Mouse (Mus musculus) c-Kit-positive CD71-positive TER-119-negative erythroid progenitor cells, embryonic 14.5 days (primary cell): Measurements from ENCODE around the gene Tbc1d10a.

Source experiments
- DNase-seq: peaks from one replicate; pipeline ENCODE4 v3.0.0-alpha.2; 2013; ENCODE audit warnings: low read depth

The Tbc1d10a gene

DNA sequence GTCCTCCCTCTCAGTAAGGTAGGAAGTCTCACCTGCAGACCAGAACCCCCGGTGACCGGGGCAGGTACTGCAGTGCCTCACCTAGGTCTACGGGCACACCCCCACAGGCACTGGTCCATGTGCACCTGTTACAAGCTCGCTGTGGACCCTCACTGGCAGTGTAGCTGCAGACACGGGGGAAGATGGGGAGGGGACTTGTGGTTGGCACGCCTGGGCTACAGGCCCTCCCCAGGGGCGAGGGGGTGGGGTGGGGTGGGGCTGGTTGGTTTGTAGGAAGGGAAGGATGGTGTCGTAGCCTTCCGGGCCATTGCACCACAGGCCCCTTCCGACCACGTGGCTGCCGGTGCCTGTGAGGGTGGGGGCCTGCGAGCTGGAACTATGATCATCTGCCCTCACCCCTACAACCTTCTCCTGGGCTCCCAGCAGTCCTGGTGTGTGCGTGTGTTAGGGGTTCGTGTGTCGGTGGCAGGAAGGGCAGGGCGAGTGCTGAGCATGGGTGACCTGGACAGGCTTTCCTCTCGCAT is 50.9 kb downstream of the Tbc1d10a start:
- no peak for DNase-seq

- no peak for DNase-seq
Measured at GRCm38 (mm10) chr11:4238167-4238566, 51.6 kb downstream of the Tbc1d10a start.

GRCm38 (mm10) chr11:4239691-4240090 is 53.1 kb downstream of the Tbc1d10a start:
- no peak for DNase-seq

DNA sequence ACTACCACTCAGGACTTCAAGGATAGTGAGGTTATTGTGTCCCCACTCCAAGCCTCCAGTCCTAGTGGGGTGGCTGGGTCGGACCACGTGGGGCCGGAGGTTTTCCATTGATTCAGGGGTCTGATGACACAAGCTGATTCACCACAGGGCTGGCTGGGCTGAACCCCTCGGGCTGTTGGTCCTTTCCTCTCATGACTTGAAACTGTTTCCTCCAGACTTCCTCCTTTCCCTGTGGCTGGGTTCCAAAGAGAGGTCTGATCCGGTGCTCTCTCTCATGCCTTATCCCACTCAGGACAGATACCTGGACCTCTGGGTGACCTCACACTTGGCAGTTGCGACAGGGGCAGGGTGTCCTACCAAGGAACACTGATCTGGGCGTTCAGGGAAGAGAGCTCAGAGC is 53.6 kb downstream of the Tbc1d10a start:
- DNase-seq: no peak

DNA sequence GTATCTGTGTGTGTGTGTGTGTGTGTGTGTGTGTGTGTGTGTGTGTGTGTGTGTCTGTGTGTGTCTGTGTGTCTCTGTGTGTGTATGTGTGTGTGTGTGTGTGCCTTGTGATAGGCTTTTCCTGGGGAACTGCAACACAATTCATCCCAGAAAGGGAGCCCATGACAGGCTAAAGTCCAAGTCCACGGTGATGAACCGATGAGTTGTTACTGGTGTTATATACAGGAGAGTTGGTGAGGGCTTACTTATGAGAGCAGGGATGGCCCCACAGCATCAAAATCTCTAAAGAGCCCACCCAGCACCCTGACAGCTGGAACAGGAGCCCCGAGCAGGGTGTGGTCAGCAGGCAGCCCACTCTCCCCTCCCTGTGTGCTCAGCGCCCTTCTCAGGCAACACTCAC is 54.6 kb downstream of the Tbc1d10a start:
- no peak for DNase-seq

- no peak for DNase-seq
Measured at GRCm38 (mm10) chr11:4246126-4246525, 59.5 kb downstream of the Tbc1d10a start.

- no peak for DNase-seq
Measured at GRCm38 (mm10) chr11:4246623-4247022, 60.0 kb downstream of the Tbc1d10a start.

DNA sequence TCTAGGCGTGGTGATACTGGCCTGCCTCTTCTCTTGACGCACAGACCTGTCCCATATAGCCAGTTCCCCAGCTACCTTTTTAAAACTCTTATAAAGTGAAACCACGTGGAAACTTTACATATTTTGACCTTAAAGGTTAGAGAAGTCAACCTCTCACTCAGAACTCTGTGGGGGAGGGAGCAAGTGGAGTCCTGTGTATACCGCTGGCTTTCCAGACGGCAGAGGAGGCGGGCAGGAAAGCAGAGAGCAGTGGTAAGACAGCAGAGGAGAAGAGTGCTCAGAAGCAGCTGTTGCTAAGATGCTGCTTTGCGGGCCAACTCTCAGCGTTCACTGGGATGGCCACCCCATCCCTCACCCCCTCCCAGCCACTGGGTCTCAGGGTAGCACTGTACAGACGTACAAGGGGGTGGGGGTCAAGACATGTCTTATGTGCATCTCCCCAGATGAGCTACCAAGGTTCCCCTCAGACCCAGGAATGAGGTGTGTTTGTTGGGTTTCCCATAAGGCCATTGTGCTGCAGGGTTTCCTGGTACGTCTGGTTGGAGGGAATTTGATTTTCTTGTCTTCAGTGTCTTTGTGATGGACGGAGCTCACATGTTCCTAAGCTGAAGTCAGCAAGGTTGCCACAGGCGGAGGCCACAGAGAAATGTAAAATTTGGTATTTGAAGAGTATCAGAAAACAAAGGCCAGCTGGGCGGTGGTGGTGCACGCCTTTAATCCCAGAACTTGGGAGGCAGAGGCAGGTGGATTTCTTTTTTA is 60.8 kb downstream of the Tbc1d10a start:
- DNase-seq: no peak

DNA sequence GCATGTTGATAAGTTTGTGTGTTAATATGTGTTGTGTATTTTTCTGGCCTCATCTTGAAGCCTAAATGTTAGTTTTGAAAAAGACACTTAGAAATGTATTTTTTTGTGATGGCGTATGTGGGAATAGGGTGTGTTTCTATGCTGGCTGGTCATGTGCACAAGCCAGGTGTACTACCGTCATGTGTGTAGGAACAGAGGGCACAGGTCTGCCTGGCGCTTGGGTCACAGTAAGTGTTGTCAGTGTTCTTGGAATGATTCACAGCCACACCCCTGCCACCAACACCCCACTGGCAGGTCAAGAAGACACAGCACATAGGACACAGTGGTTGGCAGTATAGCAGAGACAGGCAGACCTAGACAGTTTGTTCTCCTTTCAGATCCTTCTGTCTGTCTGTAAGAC is 62.6 kb downstream of the Tbc1d10a start:
- no peak for DNase-seq

- no peak for DNase-seq
Measured at GRCm38 (mm10) chr11:4250290-4250689, 63.7 kb downstream of the Tbc1d10a start.

GRCm38 (mm10) chr11:4251376-4251775 is 64.8 kb downstream of the Tbc1d10a start:
- DNase-seq: no peak

- DNase-seq: no peak
Measured at GRCm38 (mm10) chr11:4252886-4253285, 66.3 kb downstream of the Tbc1d10a start.

DNA sequence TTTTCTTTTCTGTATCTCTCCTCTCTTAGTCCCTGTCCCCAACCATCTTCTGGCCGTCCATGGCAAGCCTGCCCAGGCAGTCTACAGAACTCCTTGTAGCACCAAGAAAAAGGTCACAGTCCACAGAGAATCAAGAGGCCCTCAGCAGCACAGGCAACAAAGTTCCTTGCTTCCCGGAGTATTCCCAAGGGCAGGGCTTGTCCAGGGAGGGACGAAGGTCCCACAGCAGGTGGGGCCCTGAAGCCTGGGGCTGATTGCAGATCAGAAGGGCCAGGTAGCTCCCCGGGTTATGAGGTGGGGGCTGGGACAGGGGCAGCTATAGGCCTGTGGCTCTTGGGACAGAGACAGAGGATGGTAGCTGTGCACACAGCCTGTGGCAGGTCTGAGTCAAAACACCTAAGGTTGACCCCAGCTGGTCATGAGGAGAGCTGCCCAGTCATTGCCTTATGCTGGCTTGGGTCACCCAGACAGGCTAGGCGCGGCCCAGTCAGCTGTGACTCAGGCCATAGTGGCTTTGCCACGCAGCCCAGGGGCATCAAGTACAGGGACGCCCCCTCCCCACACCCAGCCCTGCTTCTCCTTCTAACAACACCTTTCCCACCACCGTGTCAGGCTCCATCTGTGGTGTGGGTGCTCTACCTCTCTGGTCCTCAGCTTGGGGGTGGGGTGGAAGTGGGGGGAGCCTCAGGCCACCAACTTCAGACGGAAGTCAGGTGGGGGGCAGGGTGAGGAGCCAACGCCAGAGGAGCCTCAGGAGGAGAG is 70.4 kb downstream of the Tbc1d10a start, which contains the start of gene Lif:
Gene Lif (plus strand): TSS at position 712 of the 762 bp plus-strand sequence.
- no peak for DNase-seq

DNA sequence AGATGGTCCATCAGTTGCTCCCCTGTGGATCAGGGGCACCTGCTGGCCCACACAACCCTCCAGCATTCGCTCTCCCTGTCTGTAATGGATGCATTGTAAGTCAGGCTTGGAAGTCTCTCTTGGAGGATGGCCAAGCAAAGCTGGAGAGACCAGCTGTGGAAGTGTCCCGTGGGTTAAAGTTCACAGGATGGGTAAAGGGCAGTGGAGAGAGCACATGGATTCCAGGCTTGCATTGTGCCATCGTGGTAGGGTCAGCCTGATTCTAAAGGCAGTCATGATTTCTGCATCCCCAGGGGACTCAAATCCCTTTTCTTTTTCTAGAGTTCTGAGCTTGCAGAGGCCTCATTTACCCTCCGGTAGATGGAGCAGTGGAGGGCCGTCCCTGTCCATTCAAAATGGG is 71.2 kb downstream of the Tbc1d10a start:
- no peak for DNase-seq

DNA sequence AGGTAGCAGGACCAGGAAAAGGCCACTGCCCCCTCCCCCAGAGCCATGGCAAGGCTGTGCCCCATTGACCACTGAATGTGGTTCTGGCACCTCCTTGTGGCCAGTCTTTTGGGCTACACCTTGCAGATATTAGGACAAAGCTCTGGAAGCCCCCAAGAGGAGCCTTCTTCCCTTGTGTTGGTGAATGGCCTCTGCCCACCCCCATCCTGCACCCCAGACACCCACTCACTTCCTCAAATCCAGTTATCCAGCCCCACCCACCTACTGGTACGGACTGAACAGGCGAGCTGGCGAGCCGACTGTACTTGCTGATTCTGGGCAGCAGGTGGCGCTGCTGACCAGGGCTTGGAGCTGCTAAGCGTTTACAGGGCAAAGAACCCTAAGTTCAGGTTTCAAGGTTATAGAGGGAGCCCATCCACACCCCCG is 72.1 kb downstream of the Tbc1d10a start:
- peak; percentile 67 for DNase-seq

- DNase-seq: no peak
Measured at GRCm38 (mm10) chr11:4260463-4261187, 74.0 kb downstream of the Tbc1d10a start.

- DNase-seq: peak; percentile 52
Measured at GRCm38 (mm10) chr11:4261188-4261494, 74.6 kb downstream of the Tbc1d10a start.

GRCm38 (mm10) chr11:4261969-4262368 is 75.4 kb downstream of the Tbc1d10a start:
- DNase-seq: no peak

DNA sequence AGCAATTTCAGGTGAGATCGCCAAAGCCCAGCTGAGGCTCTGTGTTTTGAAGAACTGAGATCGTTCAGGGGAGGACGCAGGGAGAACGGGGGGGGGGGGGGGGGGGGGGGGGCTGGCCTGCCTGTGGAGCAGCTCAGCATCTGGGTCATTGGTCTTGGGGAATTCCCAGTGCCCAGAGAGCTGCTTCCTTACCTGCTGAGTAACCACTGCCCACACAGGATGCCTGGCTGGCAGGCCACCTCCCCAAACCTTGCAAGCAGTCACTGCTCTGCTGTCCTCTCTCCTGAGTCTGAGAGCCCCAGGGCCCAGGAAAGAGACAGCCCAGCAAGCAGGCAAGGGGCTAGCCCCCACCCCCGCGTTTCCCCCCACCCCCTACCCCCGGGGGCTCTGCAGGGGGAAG is 76.3 kb downstream of the Tbc1d10a start:
- no peak for DNase-seq

DNA sequence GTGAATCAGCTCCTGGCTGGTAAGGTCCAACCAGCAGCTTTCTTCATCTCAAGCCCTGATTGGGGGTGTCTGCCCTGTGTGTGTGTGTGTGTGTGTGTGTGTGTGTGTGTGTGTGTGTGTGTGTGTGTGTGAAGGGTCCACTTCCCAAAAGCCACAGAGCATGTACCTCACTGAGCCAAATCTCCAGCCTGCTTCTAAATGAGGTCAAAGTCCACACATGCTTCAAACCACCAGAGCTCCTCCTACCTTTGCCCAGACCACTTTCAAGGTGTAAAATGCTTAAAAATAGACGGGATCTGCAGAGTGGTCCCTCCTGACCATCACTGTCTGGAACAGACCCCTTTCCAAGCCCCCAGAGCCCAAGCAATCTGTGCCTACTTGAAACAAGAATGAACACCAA is 76.7 kb downstream of the Tbc1d10a start:
- DNase-seq: no peak

GRCm38 (mm10) chr11:4264066-4264465 is 77.5 kb downstream of the Tbc1d10a start:
- no peak for DNase-seq
